Mouse (Mus musculus): ENCODE data around the gene St3gal3. TPM values are rescaled to one million over a fixed set of nuclear protein-coding genes. Genes with fewer than 3 reads are reported as not detected.

Gene St3gal3
- polyA plus RNA-seq, 1 experiment from 2014 or later, result 13.6 TPM

GRCm38 (mm10) chr4:118147090-118147489, 12.4 kb upstream of the St3gal3 start:
- no peak overlapping the region for H3K27ac ChIP-seq (ENCODE audit: low read depth, low read length)
- H3K4me1 ChIP-seq (ENCODE audit: control insufficient read depth, insufficient read depth, low read depth, low read length), result no peaks in the 10 kb centered on the region; the same call in 1 of the 2 replicates
- no peaks in the 10 kb centered on the region for H3K9me3 ChIP-seq (ENCODE audit: control insufficient read depth, low read length)
- H3K9ac ChIP-seq (ENCODE audit: low read depth, low read length), result no peak overlapping the region
- no peak overlapping the region for H3K4me3 ChIP-seq (ENCODE audit: low read length)
- WGBS, result 72% methylated on average over 10 of the region's 10 CpGs
- H3K36me3 ChIP-seq (ENCODE audit: control insufficient read depth, insufficient read depth, low read length), result peaks cover 73% of the 10 kb centered on the region
- peak; percentile 46 for ATAC-seq
- H3K4me2 ChIP-seq (ENCODE audit: low read length), result no peak overlapping the region
- no peaks in the 10 kb centered on the region for H3K27me3 ChIP-seq (replicated peaks; ENCODE audit: control insufficient read depth, insufficient read depth, low read length)

GRCm38 (mm10) chr4:118144324-118144723, 9.6 kb upstream of the St3gal3 start:
- Histone ChIP-seq H3K4me3 (ENCODE audit: low read length) (no peak overlapping the region), H3K4me1 (ENCODE audit: control insufficient read depth, insufficient read depth, low read depth, low read length) (no peaks in the 10 kb centered on the region; the same call in 1 of the 2 replicates), H3K27me3 (replicated peaks; ENCODE audit: control insufficient read depth, insufficient read depth, low read length) (no peaks in the 10 kb centered on the region), H3K9ac (ENCODE audit: low read depth, low read length) (no peak overlapping the region), H3K27ac (ENCODE audit: low read depth, low read length) (no peak overlapping the region), H3K9me3 (ENCODE audit: control insufficient read depth, low read length) (no peaks in the 10 kb centered on the region), H3K36me3 (ENCODE audit: control insufficient read depth, insufficient read depth, low read length) (peaks cover 81% of the 10 kb centered on the region), H3K4me2 (ENCODE audit: low read length) (no peak overlapping the region)
- 90% methylated on average over 9 of the region's 9 CpGs for WGBS
- no peak for ATAC-seq

- no peaks in the 10 kb centered on the region for H3K9me3 ChIP-seq (ENCODE audit: control insufficient read depth, low read length)
- no peak overlapping the region for H3K4me3 ChIP-seq (ENCODE audit: low read length)
- no peak overlapping the region for H3K4me2 ChIP-seq (ENCODE audit: low read length)
- ATAC-seq, result no peak
- no peak overlapping the region for H3K27ac ChIP-seq (ENCODE audit: low read depth, low read length)
- no peak overlapping the region for H3K9ac ChIP-seq (ENCODE audit: low read depth, low read length)
- 86% methylated on average over 7 of the region's 7 CpGs for whole genome bisulfite sequencing
- H3K27me3 ChIP-seq (replicated peaks; ENCODE audit: control insufficient read depth, insufficient read depth, low read length), result no peaks in the 10 kb centered on the region
- peaks cover 76% of the 10 kb centered on the region for H3K36me3 ChIP-seq (ENCODE audit: control insufficient read depth, insufficient read depth, low read length)
- H3K4me1 ChIP-seq (ENCODE audit: control insufficient read depth, insufficient read depth, low read depth, low read length), result no peaks in the 10 kb centered on the region; the same call in 1 of the 2 replicates
Measured at GRCm38 (mm10) chr4:118143679-118144078, 9.0 kb upstream of the St3gal3 start.

GRCm38 (mm10) chr4:118141511-118141910, 6.8 kb upstream of the St3gal3 start:
- Histone ChIP-seq H3K9ac (ENCODE audit: low read depth, low read length) (no peak overlapping the region), H3K4me1 (ENCODE audit: control insufficient read depth, insufficient read depth, low read depth, low read length) (no peaks in the 10 kb centered on the region), H3K27ac (ENCODE audit: low read depth, low read length) (no peak overlapping the region), H3K27me3 (replicated peaks; ENCODE audit: control insufficient read depth, insufficient read depth, low read length) (no peaks in the 10 kb centered on the region), H3K36me3 (ENCODE audit: control insufficient read depth, insufficient read depth, low read length) (peaks cover 68% of the 10 kb centered on the region), H3K9me3 (ENCODE audit: control insufficient read depth, low read length) (no peaks in the 10 kb centered on the region), H3K4me3 (ENCODE audit: low read length) (no peak overlapping the region), H3K4me2 (ENCODE audit: low read length) (no peak overlapping the region)
- WGBS, result 90% methylated on average over 5 of the region's 5 CpGs
- ATAC-seq, result no peak

GRCm38 (mm10) chr4:118138891-118139290, 4.2 kb upstream of the St3gal3 start:
- no peak overlapping the region for H3K9ac ChIP-seq (ENCODE audit: low read depth, low read length)
- H3K27me3 ChIP-seq (replicated peaks; ENCODE audit: control insufficient read depth, insufficient read depth, low read length), result no peaks in the 10 kb centered on the region
- no peak overlapping the region for H3K4me3 ChIP-seq (ENCODE audit: low read length)
- 47% methylated on average over 5 of the region's 5 CpGs for WGBS
- peaks cover under 1% of the 10 kb centered on the region for H3K4me1 ChIP-seq (ENCODE audit: control insufficient read depth, insufficient read depth, low read depth, low read length)
- H3K27ac ChIP-seq (ENCODE audit: low read depth, low read length), result peak overlapping the region; percentile 46; the same call in 1 of the 2 replicates
- H3K4me2 ChIP-seq (ENCODE audit: low read length), result no peak overlapping the region
- ATAC-seq, result peak; percentile 28; the same call in 1 of the 2 replicates
- H3K9me3 ChIP-seq (ENCODE audit: control insufficient read depth, low read length), result no peaks in the 10 kb centered on the region
- H3K36me3 ChIP-seq (ENCODE audit: control insufficient read depth, insufficient read depth, low read length), result peaks cover 45% of the 10 kb centered on the region

- H3K9me3 ChIP-seq (ENCODE audit: control insufficient read depth, low read length), result no peaks in the 10 kb centered on the region
- peaks cover 34% of the 10 kb centered on the region for H3K36me3 ChIP-seq (ENCODE audit: control insufficient read depth, insufficient read depth, low read length)
- no peak overlapping the region for H3K9ac ChIP-seq (ENCODE audit: low read depth, low read length)
- peaks cover 11% of the 10 kb centered on the region for H3K4me1 ChIP-seq (ENCODE audit: control insufficient read depth, insufficient read depth, low read depth, low read length)
- H3K4me2 ChIP-seq (ENCODE audit: low read length), result no peak overlapping the region
- no peak overlapping the region for H3K27ac ChIP-seq (ENCODE audit: low read depth, low read length)
- no peak overlapping the region for H3K4me3 ChIP-seq (ENCODE audit: low read length)
- H3K27me3 ChIP-seq (replicated peaks; ENCODE audit: control insufficient read depth, insufficient read depth, low read length), result no peaks in the 10 kb centered on the region
- no peak for ATAC-seq
- WGBS, result 82% methylated on average over 16 of the region's 16 CpGs
Measured at GRCm38 (mm10) chr4:118137857-118138256, 3.1 kb upstream of the St3gal3 start.

GRCm38 (mm10) chr4:118137311-118137710, 2.6 kb upstream of the St3gal3 start:
- Histone ChIP-seq H3K27me3 (replicated peaks; ENCODE audit: control insufficient read depth, insufficient read depth, low read length) (no peaks in the 10 kb centered on the region), H3K4me1 (ENCODE audit: control insufficient read depth, insufficient read depth, low read depth, low read length) (peaks cover 15% of the 10 kb centered on the region), H3K4me2 (ENCODE audit: low read length) (no peak overlapping the region), H3K4me3 (ENCODE audit: low read length) (no peak overlapping the region), H3K9me3 (ENCODE audit: control insufficient read depth, low read length) (no peaks in the 10 kb centered on the region), H3K27ac (ENCODE audit: low read depth, low read length) (no peak overlapping the region), H3K9ac (ENCODE audit: low read depth, low read length) (no peak overlapping the region), H3K36me3 (ENCODE audit: control insufficient read depth, insufficient read depth, low read length) (peaks cover 31% of the 10 kb centered on the region)
- ATAC-seq, result no peak
- WGBS, result 85% methylated on average over 10 of the region's 10 CpGs

- H3K9ac ChIP-seq (ENCODE audit: low read depth, low read length), result peak overlapping the region; percentile 79; the same call in 1 of the 2 replicates
- H3K4me1 ChIP-seq (ENCODE audit: control insufficient read depth, insufficient read depth, low read depth, low read length), result peaks cover 15% of the 10 kb centered on the region
- H3K9me3 ChIP-seq (ENCODE audit: control insufficient read depth, low read length), result no peaks in the 10 kb centered on the region
- H3K27me3 ChIP-seq (replicated peaks; ENCODE audit: control insufficient read depth, insufficient read depth, low read length), result no peaks in the 10 kb centered on the region
- no peak for ATAC-seq
- peak overlapping the region; percentile 85 for H3K4me3 ChIP-seq (ENCODE audit: low read length)
- peak overlapping the region; percentile 79 for H3K4me2 ChIP-seq (ENCODE audit: low read length)
- peaks cover 17% of the 10 kb centered on the region for H3K36me3 ChIP-seq (ENCODE audit: control insufficient read depth, insufficient read depth, low read length)
- 93% methylated on average over 1 of the region's 1 CpGs for WGBS
- H3K27ac ChIP-seq (ENCODE audit: low read depth, low read length), result no peak overlapping the region; the same call in 1 of the 2 replicates
Measured at GRCm38 (mm10) chr4:118135414-118135813, 700 bp upstream of the St3gal3 start.

GRCm38 (mm10) chr4:118131329-118131728, 3.4 kb downstream of the St3gal3 start:
- Histone ChIP-seq H3K36me3 (ENCODE audit: control insufficient read depth, insufficient read depth, low read length) (no peaks in the 10 kb centered on the region), H3K4me1 (ENCODE audit: control insufficient read depth, insufficient read depth, low read depth, low read length) (peaks cover 15% of the 10 kb centered on the region), H3K9ac (ENCODE audit: low read depth, low read length) (no peak overlapping the region), H3K9me3 (ENCODE audit: control insufficient read depth, low read length) (no peaks in the 10 kb centered on the region), H3K4me2 (ENCODE audit: low read length) (no peak overlapping the region), H3K27me3 (replicated peaks; ENCODE audit: control insufficient read depth, insufficient read depth, low read length) (no peaks in the 10 kb centered on the region), H3K4me3 (ENCODE audit: low read length) (no peak overlapping the region), H3K27ac (ENCODE audit: low read depth, low read length) (no peak overlapping the region)
- no peak for ATAC-seq
- 91% methylated on average over 5 of the region's 5 CpGs for WGBS

All from hindbrain, embryonic 16.5 days (tissue).